Mouse (Mus musculus) embryonic facial prominence, embryonic 11.5 days (tissue): Measurements from ENCODE around the gene Mgmt. TPM values are rescaled to one million over a fixed set of nuclear protein-coding genes. Genes with fewer than 3 reads are reported as not detected.

Experiments used
- ATAC-seq: fragments of 200-750 bp; cut with Nextera tagmentation; replicated peaks from 2 replicates; pipeline ENCODE4 v1.8.0; 2017; ENCODE audit warnings: low read depth; ENCODE audit not compliant: insufficient number of reproducible peaks, low FRiP score, low TSS enrichment
- DNase-seq: peaks from one replicate; pipeline ENCODE4 v3.0.0-alpha.2; 2015; ENCODE audit warnings: low spot score
- H3K27ac ChIP-seq: fragments of 300-500 bp; sonication (generic); replicated peaks from 2 replicates; pipeline ENCODE4 v1.5.1; 2014; ENCODE audit warnings: mild to moderate bottlenecking, low read depth, low read length, control low read depth
- H3K27me3 ChIP-seq: fragments of 300-500 bp; sonication (generic); 2 replicates; pipeline ENCODE4 v1.6.1; 2014; ENCODE audit warnings: mild to moderate bottlenecking, low read length, moderate library complexity, mixed read lengths; ENCODE audit not compliant: control insufficient read depth, insufficient read depth
- H3K36me3 ChIP-seq: fragments of 300-500 bp; sonication (generic); replicated peaks from 2 replicates; pipeline ENCODE4 v1.6.1; 2014; ENCODE audit warnings: low read depth, mild to moderate bottlenecking, low read length, moderate library complexity, mixed read lengths; ENCODE audit not compliant: control insufficient read depth, insufficient read depth
- H3K4me1 ChIP-seq: fragments of 300-500 bp; sonication (generic); 2 replicates; pipeline ENCODE4 v1.6.1; 2014; ENCODE audit warnings: low read length, mixed read lengths; ENCODE audit not compliant: control insufficient read depth, insufficient read depth
- H3K4me2 ChIP-seq: fragments of 300-500 bp; sonication (generic); 2 replicates; pipeline ENCODE4 v1.6.1; 2014; ENCODE audit warnings: low read depth, mild to moderate bottlenecking, control low read depth, low read length, moderate library complexity
- H3K4me3 ChIP-seq: fragments of 300-500 bp; sonication (generic); 2 replicates; pipeline ENCODE4 v1.5.1; 2014; ENCODE audit warnings: low read depth, low read length, control low read depth
- H3K9ac ChIP-seq: fragments of 300-500 bp; sonication (generic); replicated peaks from 2 replicates; pipeline ENCODE4 v1.6.1; 2014; ENCODE audit warnings: mild to moderate bottlenecking, control low read depth, low read length
- H3K9me3 ChIP-seq: fragments of 300-500 bp; sonication (generic); replicated peaks from 2 replicates; pipeline ENCODE4 v1.6.1; 2016; ENCODE audit warnings: mild to moderate bottlenecking, low read length, inconsistent platforms, mixed read lengths; ENCODE audit not compliant: control insufficient read depth
- WGBS: fragments of 180-500 bp; shearing (Covaris S2); extraction: QIAGEN DNeasy Blood & Tissue Kit; methylation state at CpG from one replicate; pipeline ENCODE4 v1.1.7; 2014; 5-methylcytosine and 5-hydroxymethylcytosine counted together
- polyA plus RNA-seq: library from polyadenylated mRNA; unstranded; fragments of >200 nt; fragmentation: Nextera tagmentation; extraction: Ambion mirVana; gene quantifications from 2 replicates; pipeline ENCODE4 v1.2.1, GENCODE M21; 2014

The Mgmt gene
- polyA plus RNA-seq, 1 experiment from 2014 or later, result 5.0 TPM

DNA sequence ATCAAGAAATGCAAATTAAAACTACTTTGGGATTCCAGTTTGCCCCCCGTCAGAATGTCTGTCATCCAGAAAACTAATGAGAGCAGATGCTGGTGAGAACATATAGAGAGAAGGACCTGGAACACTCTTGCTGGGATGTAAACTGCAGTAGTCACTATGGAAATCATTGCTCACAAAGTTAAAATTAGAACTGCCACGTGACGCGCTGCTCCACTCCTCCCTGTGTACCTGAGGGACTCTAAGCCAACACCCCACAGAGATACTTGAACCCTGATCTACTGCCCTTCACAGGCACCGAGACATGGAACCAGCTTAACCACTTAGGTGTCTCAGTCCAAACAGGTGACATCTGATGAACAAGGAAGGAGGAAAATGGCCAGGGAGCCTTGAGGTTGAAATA, 171.0 kb downstream of the Mgmt start:
- no peaks in the 10 kb centered on the region for H3K36me3 ChIP-seq
- H3K4me3 ChIP-seq, result no peak overlapping the region
- H3K9ac ChIP-seq, result no peak overlapping the region
- H3K27me3 ChIP-seq, result no peaks in the 10 kb centered on the region
- no peaks in the 10 kb centered on the region for H3K9me3 ChIP-seq
- DNase-seq (no peak), ATAC-seq (no peak)
- H3K4me1 ChIP-seq, result no peaks in the 10 kb centered on the region
- no peak overlapping the region for H3K27ac ChIP-seq
- WGBS, result 92% methylated on average over 5 of the region's 5 CpGs
- H3K4me2 ChIP-seq, result no peak overlapping the region

DNA sequence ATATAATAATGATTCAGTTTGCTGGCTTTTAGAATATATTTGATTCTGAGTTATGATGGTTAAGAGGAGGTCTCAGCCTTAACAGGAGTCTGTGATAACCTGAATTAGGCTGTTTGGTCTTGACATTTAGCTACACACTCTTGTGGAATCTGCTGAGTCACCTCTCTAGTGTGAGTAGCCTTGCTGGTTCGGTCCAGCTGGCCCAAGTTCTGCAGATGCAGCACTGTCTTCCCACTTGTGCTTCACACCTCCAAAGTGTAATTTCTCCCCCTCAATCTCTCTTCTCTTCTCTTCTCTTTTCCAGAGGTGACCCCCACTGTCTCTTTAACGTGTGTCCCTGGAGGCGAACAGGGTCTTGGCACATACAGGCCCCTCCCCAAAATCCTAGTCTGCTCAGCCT, 171.8 kb downstream of the Mgmt start:
- ATAC-seq (no peak), DNase-seq (no peak)
- Histone ChIP-seq H3K4me3 (no peak overlapping the region), H3K27ac (no peak overlapping the region), H3K9ac (no peak overlapping the region), H3K4me2 (no peak overlapping the region), H3K27me3 (no peaks in the 10 kb centered on the region), H3K9me3 (no peaks in the 10 kb centered on the region), H3K36me3 (no peaks in the 10 kb centered on the region), H3K4me1 (no peaks in the 10 kb centered on the region)
- WGBS, result 85% methylated on average over 3 of the region's 3 CpGs

DNA sequence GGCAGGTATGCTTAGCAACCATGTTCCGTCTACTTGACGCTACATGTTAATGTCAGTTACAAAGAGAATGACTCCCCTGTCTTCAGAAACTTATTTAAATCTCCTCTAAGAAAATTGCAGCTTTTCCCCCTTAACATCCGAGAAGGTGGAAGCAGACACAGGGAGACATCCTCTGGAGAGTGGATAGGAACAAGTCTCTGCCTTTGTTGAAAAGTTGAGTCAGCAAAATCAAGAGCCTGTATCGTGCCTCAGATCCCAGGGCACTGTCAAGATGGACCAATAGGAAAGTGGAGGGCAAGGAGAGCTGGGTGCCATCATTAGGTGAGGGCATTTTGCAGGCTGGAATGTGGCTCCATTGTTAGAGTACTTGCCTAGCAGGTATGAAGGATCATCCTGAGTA, 172.6 kb downstream of the Mgmt start:
- Histone ChIP-seq H3K27me3 (no peaks in the 10 kb centered on the region), H3K4me1 (no peaks in the 10 kb centered on the region), H3K4me3 (no peak overlapping the region), H3K27ac (no peak overlapping the region), H3K36me3 (no peaks in the 10 kb centered on the region), H3K4me2 (no peak overlapping the region), H3K9me3 (no peaks in the 10 kb centered on the region), H3K9ac (no peak overlapping the region)
- no peak for DNase-seq
- 87% methylated on average over 4 of the region's 4 CpGs for WGBS
- no peak for ATAC-seq

DNA sequence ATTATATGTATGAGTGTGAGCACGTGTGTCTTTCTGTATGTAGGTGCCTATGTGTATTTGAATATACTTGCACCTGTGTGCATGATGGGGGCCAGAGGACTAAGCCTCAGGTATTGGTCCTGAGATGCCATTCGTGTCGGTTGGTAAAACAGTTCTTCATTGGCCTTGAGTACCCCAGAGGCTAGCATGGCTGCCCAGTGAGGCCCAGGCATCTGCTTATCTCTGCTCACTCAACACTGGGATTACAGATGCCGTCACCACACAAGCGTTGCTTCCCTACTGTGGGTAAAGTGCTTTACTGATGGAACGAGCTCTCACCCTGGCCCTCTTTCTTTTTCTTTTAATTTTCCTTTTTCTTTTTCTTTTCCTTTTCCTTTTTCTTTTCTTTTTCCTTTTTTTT, 173.3 kb downstream of the Mgmt start:
- Histone ChIP-seq H3K27ac (no peak overlapping the region), H3K4me1 (no peaks in the 10 kb centered on the region), H3K27me3 (no peaks in the 10 kb centered on the region), H3K4me2 (no peak overlapping the region), H3K4me3 (no peak overlapping the region), H3K9me3 (no peaks in the 10 kb centered on the region), H3K9ac (no peak overlapping the region), H3K36me3 (no peaks in the 10 kb centered on the region)
- 86% methylated on average over 6 of the region's 6 CpGs for WGBS
- DNase-seq (no peak), ATAC-seq (no peak)

DNA sequence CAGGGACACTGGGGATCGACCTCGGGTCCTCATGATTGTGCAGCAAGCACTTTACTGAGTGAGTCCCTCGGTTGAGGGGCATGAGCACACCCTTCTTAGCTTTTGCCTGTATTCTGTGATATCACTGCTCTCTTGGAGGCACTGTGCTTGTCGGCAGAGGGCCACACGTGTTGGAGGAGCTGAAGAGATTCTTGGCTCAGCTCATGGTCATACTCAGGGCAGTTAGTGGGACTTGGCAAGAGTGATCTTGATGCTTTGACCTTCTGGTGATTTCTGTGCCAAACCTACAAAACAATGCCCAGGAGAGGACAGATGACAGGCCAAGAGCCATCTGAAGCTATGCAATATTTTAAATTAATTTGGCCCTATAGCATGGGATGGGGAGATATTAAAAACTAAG, 174.4 kb downstream of the Mgmt start:
- no peak overlapping the region for H3K9ac ChIP-seq
- no peak for ATAC-seq
- 94% methylated on average over 5 of the region's 5 CpGs for WGBS

DNA sequence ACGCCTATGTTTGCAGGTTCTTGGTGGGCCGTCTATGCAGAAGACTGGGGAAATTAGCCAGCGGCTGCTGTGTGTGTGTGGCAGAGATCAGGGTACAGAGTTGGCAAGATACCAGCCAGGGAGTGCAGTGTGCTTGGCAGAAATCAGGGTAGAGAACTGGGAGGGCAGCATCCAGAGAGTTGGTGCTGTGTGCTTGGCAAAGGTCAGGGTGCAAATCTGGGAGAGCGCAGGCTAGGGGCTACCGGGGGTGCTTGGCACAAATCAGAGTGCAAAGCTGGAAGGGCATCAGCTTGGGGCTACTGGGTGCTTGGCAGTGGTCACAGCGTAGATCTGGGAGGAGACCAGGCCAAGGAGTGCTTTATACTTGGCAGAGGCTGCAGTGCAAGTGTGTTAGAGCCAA, 175.4 kb downstream of the Mgmt start:
- no peak overlapping the region for H3K4me3 ChIP-seq
- H3K27ac ChIP-seq, result no peak overlapping the region
- H3K9me3 ChIP-seq, result no peaks in the 10 kb centered on the region
- H3K4me1 ChIP-seq, result no peaks in the 10 kb centered on the region
- no peak overlapping the region for H3K4me2 ChIP-seq
- H3K36me3 ChIP-seq, result no peaks in the 10 kb centered on the region
- no peaks in the 10 kb centered on the region for H3K27me3 ChIP-seq
- H3K9ac ChIP-seq, result no peak overlapping the region
- WGBS, result 87% methylated on average over 6 of the region's 6 CpGs
- DNase-seq (no peak), ATAC-seq (no peak)

More for the DNA sequence above, 174.4 kb downstream of the Mgmt start:
- no peak overlapping the region for H3K4me2 ChIP-seq
- H3K27me3 ChIP-seq, result no peaks in the 10 kb centered on the region
- no peaks in the 10 kb centered on the region for H3K4me1 ChIP-seq
- DNase-seq, result no peak
- no peaks in the 10 kb centered on the region for H3K9me3 ChIP-seq
- H3K4me3 ChIP-seq, result no peak overlapping the region
- no peaks in the 10 kb centered on the region for H3K36me3 ChIP-seq
- H3K27ac ChIP-seq, result no peak overlapping the region

DNA sequence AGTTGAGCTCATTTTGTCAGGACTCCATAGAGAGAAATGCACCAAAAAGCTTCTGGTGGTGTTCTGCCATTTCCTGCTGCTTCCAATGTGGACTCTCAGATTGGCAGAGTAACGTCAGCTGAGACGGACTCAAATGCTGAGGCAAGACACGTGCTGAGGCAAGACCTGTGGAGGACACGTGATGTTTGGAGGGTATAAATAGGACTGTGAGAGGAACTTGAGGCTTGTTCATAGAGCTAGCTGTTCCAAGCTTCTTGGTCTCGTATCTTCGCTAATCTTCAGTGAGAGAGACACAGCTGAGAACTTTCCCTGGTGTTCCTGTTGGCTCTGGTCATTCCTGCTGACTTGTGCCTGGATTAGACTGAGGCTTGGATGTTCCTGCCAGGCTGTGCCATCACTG, 176.9 kb downstream of the Mgmt start:
- no peak for DNase-seq
- no peak overlapping the region for H3K4me3 ChIP-seq
- H3K27me3 ChIP-seq, result no peaks in the 10 kb centered on the region
- no peaks in the 10 kb centered on the region for H3K36me3 ChIP-seq
- H3K4me2 ChIP-seq, result no peak overlapping the region
- ATAC-seq, result no peak
- H3K9me3 ChIP-seq, result no peaks in the 10 kb centered on the region
- H3K4me1 ChIP-seq, result no peaks in the 10 kb centered on the region
- H3K9ac ChIP-seq, result no peak overlapping the region
- WGBS, result 90% methylated on average over 6 of the region's 6 CpGs
- H3K27ac ChIP-seq, result no peak overlapping the region

DNA sequence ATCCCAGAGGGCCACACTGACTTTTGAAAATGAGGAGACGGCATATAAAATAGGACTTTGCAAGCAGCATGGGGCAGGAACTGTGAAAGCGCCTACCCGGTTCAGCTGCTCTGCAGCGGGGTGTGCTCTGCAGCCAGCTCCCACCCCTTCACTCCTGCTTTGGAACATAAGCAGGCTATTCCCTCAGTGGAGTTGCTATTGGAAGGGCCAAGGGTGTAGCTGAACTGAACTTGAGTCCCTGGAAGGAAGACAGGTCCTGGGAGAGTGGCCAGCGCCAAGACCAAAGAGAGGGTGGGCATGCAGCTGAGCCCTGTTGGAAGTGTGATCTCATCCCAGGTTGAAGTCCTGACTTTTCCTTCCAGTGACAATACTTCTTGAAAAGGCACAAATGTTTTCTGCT, 179.5 kb downstream of the Mgmt start:
- Histone ChIP-seq H3K9me3 (no peaks in the 10 kb centered on the region), H3K4me2 (no peak overlapping the region), H3K36me3 (no peaks in the 10 kb centered on the region), H3K4me3 (no peak overlapping the region), H3K4me1 (no peaks in the 10 kb centered on the region), H3K27ac (no peak overlapping the region), H3K9ac (no peak overlapping the region), H3K27me3 (no peaks in the 10 kb centered on the region)
- ATAC-seq, result no peak
- DNase-seq, result no peak
- 83% methylated on average over 5 of the region's 5 CpGs for WGBS

DNA sequence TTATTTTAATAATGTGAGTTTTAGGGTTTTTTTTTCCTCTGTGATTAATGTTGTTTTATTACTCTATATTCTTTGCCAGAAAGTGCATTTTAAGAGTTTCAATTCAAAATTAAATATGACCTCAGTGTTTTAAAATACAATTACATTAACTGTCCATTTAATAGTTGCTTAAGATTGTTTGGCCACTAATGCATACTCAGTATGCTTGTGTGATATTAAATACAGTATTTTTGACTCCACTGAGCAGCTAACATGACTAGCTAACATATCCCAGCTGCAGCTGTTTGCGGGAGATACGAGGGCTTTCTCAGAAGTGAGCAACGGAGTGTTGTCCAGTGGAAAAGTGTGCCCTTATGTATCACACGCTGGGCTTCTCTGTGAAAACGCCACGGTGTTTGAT, 179.9 kb downstream of the Mgmt start:
- H3K27ac ChIP-seq, result no peak overlapping the region
- no peaks in the 10 kb centered on the region for H3K4me1 ChIP-seq
- no peaks in the 10 kb centered on the region for H3K9me3 ChIP-seq
- H3K27me3 ChIP-seq, result no peaks in the 10 kb centered on the region
- H3K36me3 ChIP-seq, result no peaks in the 10 kb centered on the region
- 86% methylated on average over 6 of the region's 6 CpGs for WGBS
- DNase-seq (no peak), ATAC-seq (no peak)
- no peak overlapping the region for H3K9ac ChIP-seq
- H3K4me3 ChIP-seq, result no peak overlapping the region
- H3K4me2 ChIP-seq, result no peak overlapping the region
